ENCODE assay signal across 8 mouse cellular contexts in genomic region chr2:30205629-30206357, GRCm38 (mm10). TPM values are rescaled to one million over a fixed set of nuclear protein-coding genes. Genes with fewer than 3 reads are reported as not detected.
DNase-seq lines count a peak whose midpoint lies in the region; ATAC-seq lines count a peak whose summit lies in the region.

TSS of gene Kyat1 (minus strand) at chr2:30205847.

- peak within 1 kb of the TSS; percentile 58 for H3K4me3 ChIP-seq in hindbrain, embryonic 12.5 days

- peak; percentile 97 for ATAC-seq in hindbrain, embryonic 12.5 days (ENCODE audit: low FRiP score)

- H3K4me2 ChIP-seq in hindbrain, embryonic 12.5 days (replicated peaks) = peak within 1 kb of the TSS; percentile 89

- H3K27ac ChIP-seq in hindbrain, embryonic 12.5 days = peak within 1 kb of the TSS; percentile 76

- H3K4me1 ChIP-seq in hindbrain, embryonic 12.5 days = peaks cover 14% of the 10 kb centered on the region

- WGBS in hindbrain, embryonic 12.5 days = under 1% methylated on average over 44 of the region's 44 CpGs

- DNase-seq in NIH3T3 (ENCODE audit: low read depth) = peak; percentile 89
- peak; percentile 97 for DNase-seq in cerebellum, postnatal 10 days
- peak; percentile 86 to 91 for DNase-seq in frontal cortex, postnatal 10 days (ENCODE audit: low spot score in 2 of 2)
- peak; percentile 88 to 95 for DNase-seq in layer of hippocampus, postnatal 14 days (ENCODE audit: low spot score in 2 of 2)
- peak; percentile 96 for DNase-seq in lung, postnatal 14 days
- peak; percentile 94 for DNase-seq in retina, adult 2 months (ENCODE audit: low read depth, low spot score)
- DNase-seq in thymus, postnatal 36 days = peak; percentile 89 to 90

- H3K36me3 ChIP-seq in hindbrain, embryonic 12.5 days = no peaks in the 10 kb centered on the region

- H3K9ac ChIP-seq in hindbrain, embryonic 12.5 days = peak within 1 kb of the TSS; percentile 65

- no peaks in the 10 kb centered on the region for H3K9me3 ChIP-seq in hindbrain, embryonic 12.5 days (replicated peaks)

- no peaks in the 10 kb centered on the region for H3K27me3 ChIP-seq in hindbrain, embryonic 12.5 days

RNA-seq across cellular contexts. Expression of gene Kyat1, which starts in this region (rescaled TPM):
- polyA plus RNA-seq in hindbrain, embryonic 12.5 days (2016; fragmentation: Nextera tagmentation; extraction: Ambion mirVana) = 10.4 and 13.1 TPM in 2 replicates
- total RNA-seq in layer of hippocampus, postnatal 14 days (2021) = 10 to 100 TPM; 19.7 to 22.4 TPM

Comparison
In these comparisons a context has a peak if more than half of its experiments do, and no peak if none do; other contexts are left out.
1. Peak in every context shown above with its lines: DNase-seq, ATAC-seq, H3K4me3 ChIP-seq and H3K27ac ChIP-seq.